Mouse (Mus musculus) adrenal gland, postnatal 36 days (tissue): ENCODE measurements at regions not wholly inside any gene's neighbourhood (a gene's known extent, or its start where the extent isn't known, plus 50 kb on each side); places are given as distances from the start of the nearest gene placed in this dataset.
A peak's percentile ranks its signal among the peaks of the same experiment; 100 is the strongest.

ENCODE experiments used
- DNase-seq, 2 experiments: peaks; one replicate each; pipeline ENCODE4 v3.0.0; 2021; ENCODE audit warnings: mixed read lengths in 1 of 2

GRCm38 (mm10) chr1:119364901-119365300 is 57.1 kb downstream of the Inhbb start:
- no peak for DNase-seq

GRCm38 (mm10) chr1:119358096-119358495 is 64.0 kb downstream of the Inhbb start:
- no peak for DNase-seq

GRCm38 (mm10) chr1:119356916-119357315 is 65.1 kb downstream of the Inhbb start:
- DNase-seq: no peak

- no peak for DNase-seq
Observed at GRCm38 (mm10) chr1:119355456-119355855, 66.6 kb downstream of the Inhbb start.

- no peak for DNase-seq
Observed at GRCm38 (mm10) chr1:119351567-119351966, 70.5 kb downstream of the Inhbb start.

GRCm38 (mm10) chr1:119350846-119351245 is 71.2 kb downstream of the Inhbb start:
- DNase-seq: no peak

- DNase-seq: no peak
Observed at GRCm38 (mm10) chr1:119350296-119350695, 71.8 kb downstream of the Inhbb start.

GRCm38 (mm10) chr1:119348456-119349208 is 73.4 kb downstream of the Inhbb start:
- DNase-seq: no peak

GRCm38 (mm10) chr1:119347749-119348148 is 74.3 kb downstream of the Inhbb start:
- DNase-seq: no peak

GRCm38 (mm10) chr1:119346634-119347155 is 75.4 kb downstream of the Inhbb start:
- DNase-seq: peak in 1 of 2 experiments; percentile 14

- DNase-seq: no peak
Observed at GRCm38 (mm10) chr1:119345115-119345791, 76.8 kb downstream of the Inhbb start.

GRCm38 (mm10) chr1:119344046-119344445 is 78.0 kb downstream of the Inhbb start:
- peak; percentile 67 to 71 for DNase-seq

GRCm38 (mm10) chr1:119335171-119335570 is 86.9 kb downstream of the Inhbb start:
- no peak for DNase-seq

GRCm38 (mm10) chr1:119330751-119331326 is 91.2 kb downstream of the Inhbb start:
- no peak for DNase-seq

GRCm38 (mm10) chr1:119329693-119330434 is 92.2 kb downstream of the Inhbb start:
- DNase-seq: no peak

GRCm38 (mm10) chr1:119328921-119329692 is 92.9 kb downstream of the Inhbb start:
- DNase-seq: peak in 1 of 2 experiments; percentile 16

GRCm38 (mm10) chr1:119324551-119324950 is 97.5 kb downstream of the Inhbb start:
- DNase-seq: no peak

GRCm38 (mm10) chr1:119322279-119322995 is 99.6 kb downstream of the Inhbb start:
- no peak for DNase-seq

GRCm38 (mm10) chr1:119321799-119322198 is 100.2 kb downstream of the Inhbb start:
- DNase-seq: no peak

- no peak for DNase-seq
Observed at GRCm38 (mm10) chr1:119317006-119317405, 105.0 kb downstream of the Inhbb start.
